In the genomic region with DNA sequence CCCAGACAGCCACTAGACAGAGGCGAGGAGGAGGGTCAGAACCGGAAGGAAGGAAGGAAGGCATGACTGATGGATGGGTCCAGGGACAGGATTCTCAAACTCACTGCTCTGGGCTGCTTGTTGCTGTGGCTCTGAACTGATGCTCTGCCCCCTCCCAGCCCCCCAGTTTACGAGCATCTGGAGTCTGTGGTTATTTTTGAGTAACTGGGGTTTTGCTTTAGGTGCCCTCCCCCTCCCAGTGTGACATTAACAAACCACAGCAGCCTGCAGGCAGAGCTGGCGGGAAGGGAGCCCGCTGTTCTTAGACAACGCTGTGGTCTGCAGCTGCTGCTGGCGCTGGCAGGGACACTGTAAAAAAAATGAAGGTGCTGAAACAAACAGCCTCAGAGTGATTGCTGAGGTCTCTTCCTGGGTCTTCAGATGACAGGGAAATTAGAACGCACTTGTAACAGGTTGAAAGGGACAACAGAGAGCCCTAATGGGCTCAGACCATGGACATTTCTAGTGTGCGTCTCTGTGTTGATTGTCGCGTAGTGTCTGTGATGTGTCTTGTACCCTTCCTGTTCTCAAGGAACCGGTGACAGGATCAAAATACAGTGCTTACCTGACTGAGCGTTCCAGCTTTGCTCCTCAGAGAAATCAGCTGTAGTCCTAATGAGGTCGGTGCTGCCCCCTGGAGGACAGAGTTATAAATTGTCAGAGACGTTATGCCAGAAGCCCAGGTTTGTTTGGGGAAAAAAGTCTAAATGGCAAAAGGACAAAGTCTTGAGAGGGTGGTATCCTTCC, we compare ENCODE assay signal across 8 mouse cellular contexts. TPM values are rescaled to one million over a fixed set of nuclear protein-coding genes. Genes with fewer than 3 reads are reported as not detected.
A peak's percentile ranks its signal among the peaks of the same experiment; 100 is the strongest.
DNase-seq lines count a peak whose midpoint lies in the region; ATAC-seq lines count a peak whose summit lies in the region.

No protein-coding gene starts in this region.

- no peaks in the 10 kb centered on the region for H3K9me3 ChIP-seq in intestine, embryonic 15.5 days

- peak; percentile 76 for ATAC-seq in intestine, embryonic 15.5 days
- ATAC-seq in megakaryocyte-erythroid progenitor cell, adult 5-6 weeks (replicated peaks; ENCODE audit: low FRiP score, low TSS enrichment, poor library complexity, severe bottlenecking), result peak; percentile 73

- H3K27ac ChIP-seq in intestine, embryonic 15.5 days, result no peak overlapping the region

- H3K4me2 ChIP-seq in intestine, embryonic 15.5 days (replicated peaks), result peak overlapping the region; percentile 60

- 7% methylated on average over 15 of the region's 15 CpGs for WGBS in intestine, embryonic 15.5 days

- no peak overlapping the region for H3K9ac ChIP-seq in intestine, embryonic 15.5 days

- H3K36me3 ChIP-seq in intestine, embryonic 15.5 days, result no peaks in the 10 kb centered on the region

- peak; percentile 92 for DNase-seq in heart, adult 11 months
- no peak for DNase-seq in heart, postnatal 25 days (ENCODE audit: low spot score)
- DNase-seq in embryo, embryonic 10.5 days (ENCODE audit: low spot score), result peak; percentile 94
- DNase-seq in gastrocnemius, postnatal 14 days, result peak; percentile 73
- peak; percentile 89 for DNase-seq in left cerebral cortex, postnatal 14 days (ENCODE audit: low spot score in 2 of 2)
- DNase-seq in right cerebral cortex, postnatal 4 days, result peak; percentile 90

- H3K4me3 ChIP-seq in intestine, embryonic 15.5 days (replicated peaks), result no peak overlapping the region; the same call in 1 of the 2 replicates

- H3K4me1 ChIP-seq in intestine, embryonic 15.5 days (replicated peaks), result peaks cover 12% of the 10 kb centered on the region

- H3K27me3 ChIP-seq in intestine, embryonic 15.5 days (replicated peaks), result no peaks in the 10 kb centered on the region

- intact Hi-C loops in heart, postnatal 25 days (cut with DNase I), result loop anchor here (1.0 kb wide), 1 partner anchor 40 kb away; no protein-coding TSS in a partner anchor
- intact Hi-C loops in gastrocnemius, postnatal 14 days (cut with DNase I; ENCODE audit: low total_unique reads), result loop anchor here (5.0 kb wide), 1 partner anchor 40 kb away; no protein-coding TSS in a partner anchor
- intact Hi-C loops in left cerebral cortex, postnatal 14 days (cut with DNase I), result loop anchor here (5.0 kb wide), 1 partner anchor 40 kb away; no protein-coding TSS in a partner anchor

RNA-seq across cellular contexts. Expression of a gene that starts 21.4 kb away (rescaled TPM):
- total RNA-seq in heart, postnatal 25 days (2021), result 1 to 10 TPM; 1.5 to 1.6 TPM
- under 1 TPM; 0.42 to 0.94 TPM for total RNA-seq in gastrocnemius, postnatal 14 days (2021)
- 2.2 and 2.5 TPM in 2 replicates for polyA plus RNA-seq in intestine, embryonic 15.5 days (2015; fragmentation: Nextera tagmentation; extraction: Ambion mirVana)
- total RNA-seq in left cerebral cortex, postnatal 14 days (2021), result 1 to 10 TPM; 2.0 to 2.3 TPM
- 6.5 and 8.9 TPM in 2 replicates for total RNA-seq in megakaryocyte-erythroid progenitor cell, adult 5-6 weeks (2014; fragmentation: Nextera tagmentation)
- total RNA-seq in megakaryocyte-erythroid progenitor cell, adult 5-6 weeks (2017), result 5.2 and 8.8 TPM in 2 replicates
